Mouse (Mus musculus) forebrain, embryonic 11.5 days (tissue): ENCODE results near the gene Coro6. TPM values are rescaled to one million over a fixed set of nuclear protein-coding genes. Genes with fewer than 3 reads are reported as not detected.

Experiments
- ATAC-seq: fragments of 200-750 bp; cut with Nextera tagmentation; replicated peaks from 2 replicates; pipeline ENCODE4 v1.8.0; 2017; ENCODE audit warnings: moderate TSS enrichment; ENCODE audit not compliant: low FRiP score
- DNase-seq: peaks from one replicate; pipeline ENCODE4 v3.0.0-alpha.2; 2017; ENCODE audit warnings: low spot score
- H3K27ac ChIP-seq: fragments of 300-500 bp; sonication (generic); 2 replicates; pipeline ENCODE4 v1.5.1; 2014; ENCODE audit warnings: low read depth, low read length
- H3K27me3 ChIP-seq: fragments of 300-500 bp; sonication (generic); 2 replicates; pipeline ENCODE4 v1.6.1; 2014; ENCODE audit warnings: mild to moderate bottlenecking, low read length, mixed read lengths; ENCODE audit not compliant: control insufficient read depth, insufficient read depth
- H3K36me3 ChIP-seq: fragments of 300-500 bp; sonication (generic); 2 replicates; pipeline ENCODE4 v1.6.1; 2014; ENCODE audit warnings: mild to moderate bottlenecking, low read length, moderate library complexity, mixed read lengths; ENCODE audit not compliant: control insufficient read depth, insufficient read depth
- H3K4me1 ChIP-seq: fragments of 300-500 bp; sonication (generic); replicated peaks from 2 replicates; pipeline ENCODE4 v1.6.1; 2014; ENCODE audit warnings: low read length, mixed read lengths; ENCODE audit not compliant: control insufficient read depth, insufficient read depth
- H3K4me2 ChIP-seq: fragments of 300-500 bp; sonication (generic); 2 replicates; pipeline ENCODE4 v1.6.1; 2014; ENCODE audit warnings: low read depth, mild to moderate bottlenecking, low read length, moderate library complexity, mixed read lengths; ENCODE audit not compliant: severe bottlenecking
- H3K4me3 ChIP-seq: fragments of 300-500 bp; sonication (generic); 2 replicates; pipeline ENCODE4 v1.5.1; 2014; ENCODE audit warnings: low read depth, low read length
- H3K9ac ChIP-seq: fragments of 300-500 bp; sonication (generic); 2 replicates; pipeline ENCODE4 v1.6.1; 2014; ENCODE audit warnings: low read length
- H3K9me3 ChIP-seq: fragments of 300-500 bp; sonication (generic); 2 replicates; pipeline ENCODE4 v1.6.1; 2016; ENCODE audit warnings: low read length, mixed read lengths; ENCODE audit not compliant: control insufficient read depth
- WGBS: fragments of 180-500 bp; shearing (Covaris S2); extraction: QIAGEN DNeasy Blood & Tissue Kit; methylation state at CpG from one replicate; pipeline ENCODE4 v1.1.7; 2014; 5-methylcytosine and 5-hydroxymethylcytosine counted together
- polyA plus RNA-seq: library from polyadenylated mRNA; unstranded; fragments of >200 nt; fragmentation: Nextera tagmentation; extraction: Ambion mirVana; gene quantifications from 2 replicates; pipeline ENCODE4 v1.2.1, GENCODE M21; 2014

Coro6 gene
- polyA plus RNA-seq, 1 experiment from 2014 or later = 0.08 TPM

DNA sequence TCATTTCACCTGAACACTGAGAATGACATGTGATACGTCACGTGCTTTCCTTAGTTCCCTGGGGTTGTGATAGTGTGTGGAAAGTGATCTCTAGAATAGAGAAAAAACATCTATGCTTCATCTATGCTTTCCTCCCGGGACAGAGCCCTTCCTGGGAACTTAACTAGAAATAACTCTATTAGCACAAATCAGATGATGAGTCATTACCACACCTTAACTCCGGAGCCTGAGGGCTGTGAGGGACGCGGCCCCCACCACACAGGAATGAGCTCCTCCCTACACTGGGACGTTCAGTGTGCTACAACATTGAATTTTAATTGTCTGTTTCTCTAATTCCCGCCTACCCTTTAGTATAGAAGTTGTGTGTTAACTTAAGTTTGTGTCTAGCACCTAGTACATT is 21.2 kb upstream of the Coro6 start:
- H3K4me3 ChIP-seq = no peak overlapping the region
- 90% methylated on average over 8 of the region's 8 CpGs for WGBS
- no peaks in the 10 kb centered on the region for H3K9me3 ChIP-seq
- no peaks in the 10 kb centered on the region for H3K27me3 ChIP-seq
- DNase-seq (no peak), ATAC-seq (no peak)
- H3K9ac ChIP-seq = no peak overlapping the region
- no peak overlapping the region for H3K27ac ChIP-seq
- H3K36me3 ChIP-seq = no peaks in the 10 kb centered on the region; the same call in 1 of the 2 replicates
- H3K4me2 ChIP-seq = no peak overlapping the region
- H3K4me1 ChIP-seq = no peaks in the 10 kb centered on the region

GRCm38 (mm10) chr11:77442186-77443170 is 19.7 kb upstream of the Coro6 start:
- H3K36me3 ChIP-seq = no peaks in the 10 kb centered on the region; the same call in 1 of the 2 replicates

DNA sequence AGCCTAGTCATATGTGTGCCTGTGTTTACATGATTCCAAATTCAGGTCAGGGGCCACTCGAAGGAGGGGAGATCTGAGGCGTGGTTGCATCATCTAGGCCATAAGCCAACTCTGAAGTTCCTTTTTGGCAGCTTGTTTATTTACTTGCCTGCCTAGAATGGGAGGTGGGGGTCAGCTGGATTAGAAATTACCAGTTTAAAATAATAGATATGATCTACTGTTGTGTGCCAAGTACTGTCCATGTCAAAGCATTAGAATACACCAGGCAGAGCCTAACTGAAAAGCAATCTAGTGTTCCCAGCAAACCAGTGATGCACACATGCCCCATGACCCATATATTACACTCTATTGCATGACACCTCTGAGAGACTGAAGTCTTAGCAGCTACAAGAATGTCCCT is 17.3 kb upstream of the Coro6 start:
- Histone ChIP-seq H3K4me2 (no peak overlapping the region), H3K9ac (no peak overlapping the region), H3K36me3 (no peaks in the 10 kb centered on the region; the same call in 1 of the 2 replicates), H3K4me3 (no peak overlapping the region), H3K27ac (no peak overlapping the region), H3K27me3 (no peaks in the 10 kb centered on the region), H3K4me1 (no peaks in the 10 kb centered on the region), H3K9me3 (no peaks in the 10 kb centered on the region)
- WGBS = 79% methylated on average over 2 of the region's 2 CpGs
- ATAC-seq (no peak), DNase-seq (no peak)

More at GRCm38 (mm10) chr11:77442186-77443170, 19.7 kb upstream of the Coro6 start:
- Histone ChIP-seq H3K4me2 (no peak overlapping the region), H3K9me3 (no peaks in the 10 kb centered on the region), H3K9ac (no peak overlapping the region), H3K4me3 (no peak overlapping the region), H3K27me3 (no peaks in the 10 kb centered on the region), H3K27ac (no peak overlapping the region), H3K4me1 (no peaks in the 10 kb centered on the region)
- no peak for DNase-seq
- 87% methylated on average over 7 of the region's 7 CpGs for WGBS
- ATAC-seq = no peak

DNA sequence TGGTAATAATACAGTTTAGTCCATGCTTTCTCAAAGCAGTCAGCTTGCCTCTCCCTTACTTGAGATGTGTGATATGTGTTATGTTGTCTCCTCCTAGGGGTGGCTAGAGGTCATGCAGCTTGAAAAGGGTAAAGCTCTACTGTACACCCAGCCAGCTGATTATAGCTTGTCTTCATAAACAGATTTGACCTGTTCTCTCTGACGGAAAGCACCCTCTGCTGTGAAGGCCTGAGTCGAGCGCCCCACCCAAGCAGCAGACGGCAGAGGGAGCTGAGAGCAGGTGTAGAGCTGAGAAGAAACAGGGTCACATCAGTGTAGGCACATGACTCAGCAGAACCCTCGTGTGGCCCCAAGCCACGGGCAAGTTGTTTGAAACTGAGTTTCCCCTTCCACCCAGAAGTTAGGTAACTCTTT is 15.6 kb upstream of the Coro6 start:
- H3K27ac ChIP-seq = no peak overlapping the region
- H3K36me3 ChIP-seq = no peaks in the 10 kb centered on the region; the same call in 1 of the 2 replicates
- no peaks in the 10 kb centered on the region for H3K4me1 ChIP-seq
- no peaks in the 10 kb centered on the region for H3K9me3 ChIP-seq
- 76% methylated on average over 6 of the region's 6 CpGs for WGBS
- DNase-seq (no peak), ATAC-seq (no peak)
- no peaks in the 10 kb centered on the region for H3K27me3 ChIP-seq
- H3K4me2 ChIP-seq = no peak overlapping the region
- no peak overlapping the region for H3K9ac ChIP-seq
- no peak overlapping the region for H3K4me3 ChIP-seq

DNA sequence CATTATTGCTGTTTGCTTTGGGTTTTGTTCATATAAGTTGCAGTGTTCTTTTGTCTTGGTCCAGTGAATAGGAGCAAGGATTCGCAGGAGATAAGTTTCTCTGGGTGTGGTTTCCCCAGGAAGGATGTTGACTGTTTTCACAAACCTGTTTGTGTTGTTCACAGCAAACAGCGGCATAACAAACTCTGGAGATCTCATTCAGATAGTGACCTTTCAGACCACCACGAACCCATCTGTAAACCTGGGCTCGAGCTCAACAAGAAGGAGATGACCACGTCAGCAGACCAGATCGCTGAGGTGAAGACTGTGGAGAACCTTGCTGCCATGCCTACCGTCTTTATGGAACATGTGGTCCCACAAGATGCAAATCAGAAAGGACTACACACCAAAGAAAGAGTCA is 13.0 kb upstream of the Coro6 start:
- H3K27ac ChIP-seq = no peak overlapping the region
- DNase-seq = no peak
- H3K4me2 ChIP-seq = no peak overlapping the region
- no peak for ATAC-seq
- no peaks in the 10 kb centered on the region for H3K36me3 ChIP-seq
- H3K9ac ChIP-seq = no peak overlapping the region
- H3K4me3 ChIP-seq = no peak overlapping the region
- no peaks in the 10 kb centered on the region for H3K9me3 ChIP-seq
- no peaks in the 10 kb centered on the region for H3K4me1 ChIP-seq
- 91% methylated on average over 7 of the region's 7 CpGs for WGBS
- no peaks in the 10 kb centered on the region for H3K27me3 ChIP-seq

- Histone ChIP-seq H3K4me2 (no peak overlapping the region), H3K27me3 (no peaks in the 10 kb centered on the region), H3K9ac (no peak overlapping the region), H3K36me3 (no peaks in the 10 kb centered on the region), H3K4me1 (no peaks in the 10 kb centered on the region), H3K27ac (no peak overlapping the region), H3K4me3 (no peak overlapping the region), H3K9me3 (no peaks in the 10 kb centered on the region)
- WGBS = 96% methylated on average over 2 of the region's 2 CpGs
- DNase-seq (no peak), ATAC-seq (no peak)
Observed at GRCm38 (mm10) chr11:77451670-77452069, 10.5 kb upstream of the Coro6 start.

- DNase-seq (no peak), ATAC-seq (no peak)
- Histone ChIP-seq H3K9me3 (no peaks in the 10 kb centered on the region), H3K4me1 (no peaks in the 10 kb centered on the region), H3K4me3 (no peak overlapping the region), H3K9ac (no peak overlapping the region), H3K27ac (no peak overlapping the region), H3K36me3 (no peaks in the 10 kb centered on the region), H3K4me2 (no peak overlapping the region), H3K27me3 (no peaks in the 10 kb centered on the region)
- WGBS = 94% methylated on average over 2 of the region's 2 CpGs
Observed at GRCm38 (mm10) chr11:77453388-77453787, 8.8 kb upstream of the Coro6 start.

DNA sequence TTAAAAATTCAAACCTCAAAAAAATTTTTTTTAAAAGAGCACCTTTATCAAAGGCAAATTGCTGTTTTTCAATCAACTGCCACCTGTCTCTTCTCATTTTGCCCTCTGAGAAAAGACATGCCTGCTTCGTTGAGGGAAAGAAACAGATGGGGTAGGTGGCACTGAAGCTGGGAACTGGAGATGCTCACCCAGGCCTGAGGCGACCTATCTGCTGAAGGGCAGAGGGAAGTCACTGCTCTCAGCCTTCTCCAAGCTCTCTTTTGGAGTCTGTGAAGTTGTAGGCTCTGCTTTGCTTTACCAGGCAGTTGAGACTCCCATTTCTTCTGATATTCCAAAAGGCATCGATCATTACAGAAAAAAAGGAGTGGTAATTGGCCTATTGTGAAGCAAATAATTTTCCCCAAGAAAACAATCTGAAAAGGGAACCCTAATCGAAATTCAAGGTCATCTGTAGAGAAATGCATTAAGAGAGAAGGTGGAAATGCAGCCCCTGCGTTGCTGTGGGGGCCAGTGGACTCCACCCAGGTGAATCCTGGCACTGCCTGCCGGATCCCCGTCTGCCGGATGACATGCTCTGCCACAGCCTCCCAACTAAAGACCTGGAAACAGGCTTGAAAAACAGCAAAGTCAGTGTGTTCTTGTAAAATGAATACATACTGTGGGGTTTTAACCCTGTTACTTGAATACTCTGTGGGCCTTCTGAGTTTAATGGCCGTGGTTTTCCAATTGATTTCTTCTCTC is 6.3 kb upstream of the Coro6 start:
- WGBS = 89% methylated on average over 9 of the region's 9 CpGs
- Histone ChIP-seq H3K4me3 (no peak overlapping the region), H3K9ac (no peak overlapping the region), H3K9me3 (no peaks in the 10 kb centered on the region), H3K4me1 (no peaks in the 10 kb centered on the region), H3K36me3 (no peaks in the 10 kb centered on the region), H3K27me3 (peaks cover 2% of the 10 kb centered on the region; the same call in 1 of the 2 replicates), H3K4me2 (no peak overlapping the region), H3K27ac (no peak overlapping the region)
- DNase-seq (no peak), ATAC-seq (no peak)
